Mouse (Mus musculus) limb, embryonic 11.5 days (tissue): ENCODE results near the gene Prep. TPM values are rescaled to one million over a fixed set of nuclear protein-coding genes. Genes with fewer than 3 reads are reported as not detected.
"Not testable (repeated sequence)": the region's sequence is repeated elsewhere in the genome, so short reads cannot be mapped to it uniquely, and the experiment has no call there.

Source experiments
- ATAC-seq: fragments of 200-750 bp; cut with Nextera tagmentation; 2 replicates; pipeline ENCODE4 v1.8.0; 2017; ENCODE audit warnings: low read depth; ENCODE audit not compliant: insufficient number of reproducible peaks, low FRiP score, low TSS enrichment
- DNase-seq: peaks from one replicate; pipeline ENCODE4 v3.0.0-alpha.2; 2015; ENCODE audit warnings: low spot score
- H3K27ac ChIP-seq: fragments of 300-500 bp; sonication (generic); replicated peaks from 2 replicates; pipeline ENCODE4 v1.5.1; 2014; ENCODE audit warnings: low read depth, mild to moderate bottlenecking, low read length
- H3K27me3 ChIP-seq: fragments of 300-500 bp; sonication (generic); 2 replicates; pipeline ENCODE4 v1.6.1; 2014; ENCODE audit warnings: mild to moderate bottlenecking, low read length, mixed read lengths; ENCODE audit not compliant: control insufficient read depth, insufficient read depth
- H3K36me3 ChIP-seq: fragments of 300-500 bp; sonication (generic); 2 replicates; pipeline ENCODE4 v1.6.1; 2014; ENCODE audit warnings: mild to moderate bottlenecking, low read length, moderate library complexity, mixed read lengths; ENCODE audit not compliant: control insufficient read depth, insufficient read depth
- H3K4me1 ChIP-seq: fragments of 300-500 bp; sonication (generic); 2 replicates; pipeline ENCODE4 v1.6.1; 2014; ENCODE audit warnings: low read length, mixed read lengths; ENCODE audit not compliant: control insufficient read depth, insufficient read depth
- H3K4me2 ChIP-seq: fragments of 300-500 bp; sonication (generic); 2 replicates; pipeline ENCODE4 v1.6.1; 2014; ENCODE audit warnings: low read depth, mild to moderate bottlenecking, moderate library complexity; ENCODE audit not compliant: severe bottlenecking
- H3K4me3 ChIP-seq: fragments of 300-500 bp; sonication (generic); 2 replicates; pipeline ENCODE4 v1.5.1; 2014; ENCODE audit warnings: low read depth, low read length
- H3K9ac ChIP-seq: fragments of 300-500 bp; sonication (generic); 2 replicates; pipeline ENCODE4 v1.6.1; 2014; ENCODE audit warnings: mild to moderate bottlenecking, low read length
- H3K9me3 ChIP-seq: fragments of 300-500 bp; sonication (generic); 2 replicates; pipeline ENCODE4 v1.6.1; 2016; ENCODE audit warnings: low read length; ENCODE audit not compliant: control insufficient read depth
- WGBS: fragments of 180-500 bp; shearing (Covaris S2); extraction: QIAGEN DNeasy Blood & Tissue Kit; methylation state at CpG from one replicate; pipeline ENCODE4 v1.1.7; 2014; 5-methylcytosine and 5-hydroxymethylcytosine counted together
- polyA plus RNA-seq: library from polyadenylated mRNA; unstranded; fragments of >200 nt; fragmentation: Nextera tagmentation; extraction: Ambion mirVana; gene quantifications from 2 replicates; pipeline ENCODE4 v1.2.1, GENCODE M21; 2014

Prep gene
- polyA plus RNA-seq, 1 experiment from 2014 or later, result 35.8 TPM

DNA sequence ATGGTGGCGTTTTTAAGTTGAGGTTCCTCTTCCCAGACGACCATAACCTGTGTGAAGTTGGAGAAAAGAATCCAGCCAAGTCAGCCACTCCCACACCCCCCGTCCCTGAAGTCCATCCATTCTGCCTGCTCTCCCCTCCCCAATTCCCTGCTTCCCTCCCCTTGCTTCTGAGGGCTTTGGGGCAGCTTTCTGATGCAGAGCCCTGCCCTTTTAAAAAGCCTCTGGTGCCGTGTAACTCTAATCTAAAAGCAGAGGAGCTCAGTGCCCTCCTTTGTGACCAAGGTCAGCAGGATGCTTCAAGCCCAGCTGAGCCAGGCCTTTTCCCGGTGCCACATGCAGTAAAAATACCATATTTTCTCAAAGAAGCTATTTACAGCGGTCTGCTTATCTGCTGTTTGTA lies 79.8 kb downstream of the Prep start:
- H3K27me3 ChIP-seq, result no peaks in the 10 kb centered on the region
- H3K4me2 ChIP-seq, result no peak overlapping the region
- WGBS, result 47% methylated on average over 6 of the region's 6 CpGs
- no peak overlapping the region for H3K9ac ChIP-seq
- DNase-seq (no peak), ATAC-seq (no peak)
- peaks cover 11% of the 10 kb centered on the region; the same call in 1 of the 2 replicates for H3K36me3 ChIP-seq
- no peak overlapping the region for H3K27ac ChIP-seq
- no peaks in the 10 kb centered on the region for H3K9me3 ChIP-seq
- H3K4me1 ChIP-seq, result no peaks in the 10 kb centered on the region
- H3K4me3 ChIP-seq, result no peak overlapping the region

DNA sequence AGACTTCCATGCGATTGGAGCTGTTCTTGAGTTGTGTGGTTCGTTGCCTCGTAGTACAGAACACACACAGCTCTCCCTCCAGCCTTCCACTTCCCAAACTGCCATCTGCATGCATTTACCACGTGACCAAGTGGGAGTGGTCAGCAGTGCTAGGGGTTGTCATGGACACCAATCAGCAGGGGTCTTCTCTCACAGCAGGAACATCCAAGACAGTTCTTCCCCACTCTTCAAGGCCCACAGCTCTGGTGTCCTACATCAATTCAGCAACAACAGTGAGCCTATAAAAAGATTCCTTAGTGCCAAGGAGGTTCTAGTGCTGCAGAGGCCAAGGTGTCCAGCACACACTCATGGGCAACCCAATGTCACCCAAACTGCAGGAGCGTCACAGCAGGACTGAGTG lies 84.1 kb downstream of the Prep start:
- H3K27me3 ChIP-seq, result no peaks in the 10 kb centered on the region
- ATAC-seq (no peak), DNase-seq (no peak)
- no peaks in the 10 kb centered on the region for H3K9me3 ChIP-seq
- H3K9ac ChIP-seq, result no peak overlapping the region
- WGBS, result 75% methylated on average over 5 of the region's 5 CpGs
- no peak overlapping the region for H3K4me3 ChIP-seq
- no peaks in the 10 kb centered on the region for H3K4me1 ChIP-seq
- peaks cover 27% of the 10 kb centered on the region for H3K36me3 ChIP-seq
- no peak overlapping the region for H3K4me2 ChIP-seq
- H3K27ac ChIP-seq, result no peak overlapping the region

DNA sequence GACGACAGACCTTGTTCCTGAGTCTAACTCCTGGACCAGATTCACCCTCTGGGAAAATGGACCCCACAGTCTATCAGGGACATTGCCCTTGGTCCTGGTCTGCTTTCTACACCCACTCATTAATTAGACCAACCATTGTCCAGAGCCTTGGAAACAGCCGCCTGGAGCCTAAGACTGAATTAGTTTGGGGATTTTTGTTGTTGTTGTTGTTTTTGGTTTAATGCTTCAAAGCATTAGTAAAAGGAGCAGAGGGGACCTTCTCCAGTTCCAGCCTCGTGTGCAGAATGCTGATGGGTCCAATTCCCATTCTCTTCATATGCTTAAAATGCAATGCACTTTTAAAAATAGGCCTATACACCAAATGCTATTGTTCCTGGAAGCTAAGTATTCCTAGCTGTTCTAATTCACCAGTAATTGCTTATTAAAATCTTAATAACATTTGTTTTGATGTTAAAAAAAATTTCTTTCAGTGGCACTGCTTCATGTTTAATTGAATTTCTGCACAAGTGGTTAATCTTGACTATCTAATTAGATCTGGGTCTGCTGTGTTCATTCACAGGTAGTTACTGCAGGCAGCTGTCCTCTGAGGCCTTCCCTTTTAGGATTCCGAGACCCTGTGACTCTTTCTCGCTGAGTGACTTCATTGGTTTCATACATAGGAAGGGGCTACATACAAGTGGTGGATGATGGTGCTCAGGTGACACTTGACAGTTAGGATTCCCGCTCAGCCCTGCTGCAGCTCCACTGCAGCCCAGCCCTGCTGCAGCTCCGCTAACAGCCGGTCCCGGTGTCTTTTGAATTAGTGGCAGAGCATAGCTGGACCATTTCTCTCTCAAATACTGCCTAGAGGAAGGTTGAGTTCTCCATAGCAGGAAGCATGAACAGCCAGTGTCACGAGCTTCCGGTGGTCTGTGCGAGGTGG lies 85.0 kb downstream of the Prep start:
- H3K4me2 ChIP-seq, result no peak overlapping the region
- ATAC-seq (no peak), DNase-seq (no peak)
- no peaks in the 10 kb centered on the region for H3K9me3 ChIP-seq
- H3K27me3 ChIP-seq, result no peaks in the 10 kb centered on the region
- H3K9ac ChIP-seq, result no peak overlapping the region
- no peaks in the 10 kb centered on the region for H3K4me1 ChIP-seq
- WGBS, result 95% methylated on average over 12 of the region's 12 CpGs
- no peak overlapping the region for H3K27ac ChIP-seq
- H3K36me3 ChIP-seq, result peaks cover 29% of the 10 kb centered on the region
- no peak overlapping the region for H3K4me3 ChIP-seq

DNA sequence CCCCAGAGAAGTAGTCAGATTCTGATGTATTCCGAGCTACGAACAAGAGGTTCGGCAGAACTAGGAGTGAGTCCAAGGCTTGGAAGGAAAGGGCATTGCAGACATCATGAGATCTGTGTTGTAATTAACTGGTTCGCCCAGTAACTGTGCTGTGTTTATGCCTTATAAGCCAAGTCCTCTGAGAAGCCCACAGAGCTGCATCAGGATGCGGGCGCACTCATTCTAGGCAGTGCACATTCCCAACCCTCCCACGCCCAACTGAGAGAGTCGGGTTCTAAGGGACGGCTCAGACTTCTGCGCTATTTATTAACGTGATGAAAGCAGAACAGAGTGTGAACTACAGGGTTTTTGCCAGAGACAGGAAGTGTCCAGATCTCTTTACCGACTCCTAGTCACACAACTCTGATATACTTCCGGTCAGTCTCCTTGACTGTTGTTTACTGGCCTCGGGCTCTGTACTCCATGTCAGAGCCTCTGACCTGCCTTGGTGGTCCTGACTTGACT lies 87.6 kb downstream of the Prep start:
- Histone ChIP-seq H3K9me3 (no peaks in the 10 kb centered on the region), H3K4me2 (no peak overlapping the region), H3K36me3 (peaks cover 34% of the 10 kb centered on the region), H3K9ac (no peak overlapping the region), H3K4me1 (no peaks in the 10 kb centered on the region), H3K27ac (no peak overlapping the region), H3K27me3 (no peaks in the 10 kb centered on the region), H3K4me3 (no peak overlapping the region)
- 93% methylated on average over 14 of the region's 14 CpGs for WGBS
- no peak for DNase-seq
- no peak for ATAC-seq

DNA sequence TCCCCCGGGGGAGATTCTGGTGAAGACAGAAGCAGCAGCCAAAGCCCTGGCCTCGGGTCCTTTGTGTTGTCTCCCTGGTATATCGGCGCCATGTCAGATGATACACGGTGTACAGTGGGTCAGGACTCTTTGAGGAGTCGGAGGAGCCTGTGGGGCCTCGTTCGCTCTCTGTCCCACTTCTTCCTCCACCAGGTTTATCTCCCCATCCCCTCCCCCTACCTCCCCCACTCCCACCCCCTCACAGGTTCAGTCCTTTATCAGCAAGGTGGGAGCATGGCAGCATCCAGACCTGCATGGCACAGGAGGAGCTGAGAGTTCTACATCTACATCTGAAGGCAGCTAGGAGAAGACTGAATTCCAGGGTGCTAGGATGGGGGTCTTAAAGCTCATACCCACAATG lies 98.8 kb downstream of the Prep start:
- Histone ChIP-seq H3K27me3 (no peaks in the 10 kb centered on the region), H3K36me3 (no peaks in the 10 kb centered on the region), H3K4me1 (no peaks in the 10 kb centered on the region), H3K27ac (no peak overlapping the region), H3K4me3 (no peak overlapping the region), H3K9ac (no peak overlapping the region), H3K4me2 (no peak overlapping the region), H3K9me3 (no peaks in the 10 kb centered on the region)
- ATAC-seq (no peak), DNase-seq (no peak)
- 89% methylated on average over 8 of the region's 8 CpGs for WGBS

DNA sequence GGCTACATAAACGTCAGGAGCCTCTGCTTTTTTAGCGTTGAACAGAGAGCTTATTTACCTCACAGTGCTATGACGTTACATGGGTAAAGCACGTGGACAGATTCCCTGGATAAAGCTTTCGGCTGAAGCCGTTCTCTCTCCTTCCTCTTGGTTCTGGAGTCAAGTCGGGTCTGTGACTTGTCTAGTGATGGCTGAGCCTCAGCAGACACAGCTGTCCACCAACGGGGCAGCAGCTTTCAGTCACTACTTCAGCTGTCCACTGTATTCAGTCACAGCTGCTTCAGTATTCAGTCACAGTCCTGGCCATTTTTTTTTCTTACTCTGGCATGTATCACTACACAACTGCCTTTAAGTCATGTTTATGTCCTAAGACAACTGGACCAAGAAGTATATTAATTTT lies 106.9 kb downstream of the Prep start:
- no peaks in the 10 kb centered on the region for H3K27me3 ChIP-seq
- H3K9ac ChIP-seq, result no peak overlapping the region
- no peak overlapping the region for H3K27ac ChIP-seq
- no peaks in the 10 kb centered on the region for H3K36me3 ChIP-seq
- H3K9me3 ChIP-seq, result no peaks in the 10 kb centered on the region
- no peak for DNase-seq
- no peak; the same call in 1 of the 2 replicates for ATAC-seq
- no peaks in the 10 kb centered on the region for H3K4me1 ChIP-seq
- H3K4me3 ChIP-seq, result no peak overlapping the region
- H3K4me2 ChIP-seq, result no peak overlapping the region
- 63% methylated on average over 8 of the region's 8 CpGs for WGBS

DNA sequence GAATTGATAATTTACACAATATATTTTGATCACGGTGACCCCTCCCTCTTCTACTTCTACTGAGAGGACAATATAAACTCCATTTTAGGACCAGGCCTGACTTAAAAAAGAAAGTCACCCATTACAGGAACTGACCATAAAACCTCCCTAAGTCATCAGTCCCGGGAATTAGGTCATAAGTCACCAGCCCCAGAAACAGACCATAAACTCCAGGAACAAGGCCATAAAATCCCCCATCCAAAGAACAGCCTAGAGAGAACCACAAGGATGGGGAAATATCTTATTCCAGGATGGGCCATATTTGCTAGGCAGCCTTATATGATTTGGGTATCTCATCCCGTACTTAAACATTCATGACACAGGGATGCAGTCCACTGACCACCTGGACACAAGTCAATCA lies 107.3 kb downstream of the Prep start:
- 58% methylated on average over 3 of the region's 3 CpGs for WGBS

DNA sequence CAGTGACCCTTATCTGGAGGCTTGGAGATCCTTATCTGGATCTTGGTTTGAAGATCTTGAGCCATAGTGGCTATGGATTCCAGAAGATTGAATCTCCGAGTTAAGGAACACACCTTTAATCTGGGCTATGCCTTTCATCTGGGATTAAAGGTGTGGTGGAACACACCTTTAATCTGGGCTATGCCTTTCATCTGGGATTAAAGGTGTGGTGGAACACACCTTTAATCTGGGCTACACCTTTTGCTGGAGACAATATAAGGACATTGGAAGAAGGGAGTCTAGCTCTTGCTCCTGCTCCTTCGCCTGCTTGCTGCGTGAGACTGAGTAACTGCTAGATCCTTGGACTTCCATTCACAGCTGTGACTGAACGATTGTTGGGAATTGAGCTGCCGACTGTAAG lies 110.8 kb downstream of the Prep start, which contains the start of gene Popdc3:
TSS of gene Popdc3 (plus strand) at position 301 of the 400 bp plus-strand sequence.
- not testable (repeated sequence) for H3K9me3 ChIP-seq, H3K4me1 ChIP-seq, H3K9ac ChIP-seq, H3K27me3 ChIP-seq, H3K27ac ChIP-seq, H3K36me3 ChIP-seq, DNase-seq, H3K4me3 ChIP-seq, H3K4me2 ChIP-seq, ATAC-seq
- WGBS, result no CpG with 5 or more reads among the region's 5 CpGs

More for the DNA sequence above, 107.3 kb downstream of the Prep start:
- Histone ChIP-seq H3K9me3 (no peaks in the 10 kb centered on the region), H3K4me3 (no peak overlapping the region), H3K4me1 (no peaks in the 10 kb centered on the region), H3K9ac (no peak overlapping the region), H3K4me2 (no peak overlapping the region), H3K27ac (no peak overlapping the region), H3K36me3 (no peaks in the 10 kb centered on the region), H3K27me3 (no peaks in the 10 kb centered on the region)
- DNase-seq, result no peak
- ATAC-seq, result no peak
